Mouse (Mus musculus): Measurements from ENCODE around the gene Vps52.
A peak's percentile ranks its signal among the peaks of the same experiment; 100 is the strongest.

Gene Vps52

GRCm38 (mm10) chr17:33920282-33921097 lies 35.1 kb upstream of the Vps52 start:
- DNase-seq, result peak; percentile 85

- DNase-seq, result peak; percentile 35
Observed at GRCm38 (mm10) chr17:33921361-33921760, 34.3 kb upstream of the Vps52 start.

DNA sequence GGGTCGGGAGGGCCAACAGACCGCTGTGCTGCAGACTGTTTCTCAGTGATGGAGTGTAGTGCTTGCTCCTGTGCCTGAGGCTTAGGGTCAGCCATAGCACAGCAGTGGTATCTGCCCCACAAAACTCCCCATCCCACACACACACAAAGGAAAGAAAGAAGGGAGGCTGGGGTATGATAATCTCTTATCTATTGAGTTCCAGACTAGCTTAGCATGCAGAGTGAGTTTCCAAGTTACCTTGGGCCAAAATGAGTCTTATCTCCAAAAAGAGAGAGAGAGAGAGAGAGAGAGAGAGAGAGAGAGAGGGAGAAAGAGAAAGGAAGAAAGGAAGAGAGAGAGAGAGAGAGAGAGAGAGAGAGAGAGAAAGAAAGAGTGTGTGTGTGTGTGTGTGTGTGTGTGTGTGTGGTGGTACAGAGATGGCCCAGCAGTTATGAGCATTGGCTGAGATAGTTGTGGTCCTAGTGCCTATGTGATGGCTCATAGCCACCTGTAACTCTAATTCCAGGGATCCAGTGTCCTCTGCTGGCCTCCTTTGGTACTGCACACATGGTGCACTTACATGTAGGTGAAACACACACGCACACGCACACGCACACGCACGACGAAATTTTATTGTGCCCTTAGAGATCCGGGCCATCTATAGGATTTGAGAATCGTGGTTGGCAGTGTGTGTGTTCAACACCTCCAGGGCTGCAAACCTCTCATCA lies 30.9 kb upstream of the Vps52 start:
- peak; percentile 40 for DNase-seq

DNA sequence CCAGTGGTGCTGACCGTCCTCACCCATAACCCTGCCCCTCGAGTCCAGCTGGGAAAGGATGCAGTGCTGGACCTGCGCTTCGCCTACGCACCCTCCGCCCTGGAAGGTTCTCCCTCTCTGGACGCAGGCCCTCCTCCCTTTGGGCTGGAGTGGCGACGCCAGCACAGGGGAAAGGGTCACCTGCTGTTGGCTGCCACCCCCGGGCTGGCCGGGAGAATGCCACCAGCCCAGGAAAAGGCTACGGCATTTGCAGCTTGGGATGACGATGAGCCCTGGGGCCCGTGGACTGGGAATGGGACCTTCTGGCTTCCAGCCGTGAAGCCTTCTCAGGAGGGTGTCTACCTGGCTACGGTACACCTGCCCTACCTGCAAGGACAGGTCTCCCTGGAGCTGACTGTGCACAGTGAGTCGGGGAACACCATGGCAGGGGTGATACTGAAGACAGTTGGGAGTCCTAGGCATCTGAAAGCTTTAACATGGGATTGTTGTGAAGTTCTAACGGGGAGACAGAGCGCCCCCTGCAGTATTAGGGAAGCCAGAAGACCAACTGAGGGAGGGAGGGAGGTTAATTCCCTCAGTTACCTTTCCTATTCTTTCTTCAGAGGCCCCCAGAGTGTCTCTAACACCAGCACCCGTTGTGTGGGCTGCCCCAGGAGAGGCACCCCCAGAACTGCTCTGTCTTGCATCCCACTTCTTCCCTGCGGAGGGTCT lies 30.1 kb upstream of the Vps52 start:
- DNase-seq, result peak; percentile 51

GRCm38 (mm10) chr17:33926207-33926932 lies 29.2 kb upstream of the Vps52 start:
- peak; percentile 50 for DNase-seq

DNA sequence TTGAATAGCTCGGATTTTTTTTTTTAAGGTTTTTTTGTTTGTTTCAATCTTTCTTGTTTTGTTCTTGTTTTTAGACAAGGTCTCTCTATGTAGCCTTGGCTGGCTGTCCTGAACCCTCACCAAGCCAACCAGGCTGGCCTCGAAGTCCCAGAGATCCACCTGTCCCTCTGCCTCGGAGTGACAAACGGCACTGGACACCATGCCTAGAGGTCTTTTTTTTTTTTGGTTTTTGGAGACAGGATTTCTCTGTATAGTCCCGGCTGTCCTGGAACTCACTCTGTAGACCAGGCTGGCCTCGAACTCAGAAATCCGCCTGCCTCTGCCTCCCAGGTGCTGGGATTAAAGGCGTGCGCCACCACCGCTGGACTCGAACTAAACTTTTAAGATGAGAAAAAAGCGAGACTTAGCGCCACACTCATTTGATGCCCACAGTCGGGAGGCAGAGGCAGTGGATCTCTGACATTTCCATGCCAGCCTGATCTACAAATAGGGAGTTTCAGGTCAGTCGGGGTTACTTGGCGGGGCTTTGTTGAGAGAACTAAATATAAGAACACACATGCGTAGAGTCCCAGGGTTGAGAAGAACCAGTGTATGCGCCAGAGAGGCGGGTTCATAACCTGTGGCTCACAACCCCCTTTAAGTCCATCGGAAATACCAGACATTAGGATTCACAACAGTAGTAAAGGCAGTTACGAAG lies 27.2 kb upstream of the Vps52 start:
- peak; percentile 55 for DNase-seq

GRCm38 (mm10) chr17:33929371-33930279 lies 26.0 kb upstream of the Vps52 start, which contains the start of gene Rgl2:
Gene Rgl2, plus strand, starts transcription at chr17:33929543.
- peak; percentile 93 for DNase-seq

DNA sequence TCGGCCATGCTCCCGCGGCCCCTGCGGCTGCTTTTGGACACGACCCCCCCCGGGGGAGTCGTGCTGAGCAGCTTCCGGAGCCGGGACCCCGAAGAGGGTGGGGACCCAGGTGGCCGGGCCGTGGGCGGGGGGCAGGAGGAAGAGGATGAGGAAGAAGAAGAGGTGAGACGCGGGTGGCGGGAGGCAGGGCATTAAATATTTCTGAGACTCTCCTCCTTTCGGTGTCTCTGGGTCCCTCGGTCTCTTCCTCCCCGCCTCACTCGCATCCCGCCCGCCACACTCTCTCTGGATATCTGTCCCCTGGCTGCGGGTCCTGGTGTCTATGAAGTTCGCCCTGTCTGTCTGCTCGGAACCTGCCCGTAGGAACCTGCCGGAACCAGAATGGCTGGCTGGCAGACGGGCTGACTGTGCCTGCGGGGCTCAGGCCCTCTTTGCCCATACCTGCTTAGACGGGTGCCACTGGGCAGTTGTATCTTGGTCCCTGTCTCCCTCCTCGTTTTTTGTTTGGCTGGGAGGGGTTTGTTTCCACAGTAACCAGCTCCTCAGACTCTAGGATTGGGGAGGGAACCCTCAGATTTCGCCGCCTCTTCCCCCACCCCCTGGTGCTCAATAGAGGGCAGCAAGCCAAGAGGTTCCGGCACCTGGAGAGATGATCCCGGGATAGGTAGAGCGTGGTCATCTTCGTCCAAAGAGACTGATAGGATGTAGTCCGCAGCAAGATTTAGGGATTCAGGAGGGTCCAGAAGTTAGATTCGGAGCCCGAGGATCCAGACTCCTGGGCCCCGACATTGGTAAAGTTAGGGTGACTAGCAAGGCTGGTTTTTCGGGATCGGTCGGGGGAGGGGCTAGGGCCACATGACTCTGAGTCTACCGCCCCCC lies 25.1 kb upstream of the Vps52 start:
- peak; percentile 81 for DNase-seq

DNA sequence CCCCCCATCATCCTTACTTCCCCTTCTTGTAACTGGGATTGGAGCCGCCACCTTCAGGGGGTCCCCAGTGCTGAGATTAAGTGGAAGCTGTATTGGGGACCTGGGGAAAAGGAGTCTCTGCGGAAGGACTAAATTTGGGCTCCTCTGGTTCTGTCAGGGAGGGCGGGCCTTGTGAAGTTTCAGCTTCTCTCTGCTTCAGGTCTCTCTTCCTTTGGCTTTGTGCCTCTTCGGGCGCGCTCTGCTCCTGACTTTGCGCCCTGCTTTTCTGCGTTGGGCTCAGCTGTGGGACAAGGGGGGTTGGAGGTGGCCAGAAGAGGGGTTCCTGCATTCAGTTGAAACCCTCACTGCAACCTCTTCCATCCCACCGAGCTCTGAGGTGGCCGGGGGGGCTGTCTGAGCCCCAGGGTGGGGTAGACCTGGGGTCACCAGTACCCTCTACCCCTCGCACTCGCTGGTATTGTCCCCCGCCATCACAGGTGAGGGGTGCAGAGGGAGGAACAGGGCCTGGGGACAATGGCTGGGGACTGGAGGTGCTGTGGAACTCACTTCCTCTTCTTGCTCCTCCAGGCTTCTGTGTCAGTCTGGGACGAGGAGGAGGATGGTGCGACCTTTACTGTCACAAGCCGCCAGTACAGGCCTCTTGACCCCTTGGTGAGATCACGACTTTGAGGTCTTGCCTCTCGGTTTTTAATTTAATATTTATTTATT lies 24.3 kb upstream of the Vps52 start:
- DNase-seq, result peak; percentile 72

GRCm38 (mm10) chr17:33931947-33932346 lies 23.7 kb upstream of the Vps52 start:
- DNase-seq, result peak; percentile 60

- DNase-seq, result no peak
Observed at GRCm38 (mm10) chr17:33932448-33932847, 23.2 kb upstream of the Vps52 start.

GRCm38 (mm10) chr17:33932970-33933369 lies 22.6 kb upstream of the Vps52 start:
- no peak for DNase-seq

DNA sequence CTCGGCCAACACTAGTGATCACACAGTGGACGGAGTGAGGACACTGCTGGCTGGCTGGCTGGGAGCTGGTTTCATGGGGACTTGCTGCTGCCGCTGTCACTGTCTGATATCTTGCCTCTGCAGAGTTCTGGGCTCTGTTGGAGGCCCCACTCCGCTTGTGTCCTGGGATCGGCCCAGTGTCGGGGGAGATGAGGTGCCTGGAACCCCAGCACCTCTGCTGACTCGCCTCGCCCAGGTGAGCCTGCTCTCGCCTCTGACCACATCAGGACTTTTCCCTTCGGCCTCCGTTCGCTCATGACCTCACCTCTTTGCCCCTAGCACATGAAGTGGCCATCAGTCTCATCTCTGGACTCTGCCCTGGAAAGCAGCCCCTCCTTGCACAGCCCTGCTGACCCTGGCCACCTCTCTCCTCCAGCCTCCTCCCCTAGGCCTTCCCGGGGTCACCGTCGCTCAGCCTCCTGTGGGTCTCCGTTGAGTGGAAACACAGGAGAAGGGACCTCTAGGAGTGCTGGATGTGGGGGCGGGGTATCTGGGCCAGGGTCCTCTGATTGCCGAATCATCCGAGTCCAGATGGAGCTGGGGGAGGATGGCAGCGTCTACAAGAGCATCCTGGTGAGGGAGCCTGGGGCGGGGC lies 20.1 kb upstream of the Vps52 start:
- no peak for DNase-seq

DNA sequence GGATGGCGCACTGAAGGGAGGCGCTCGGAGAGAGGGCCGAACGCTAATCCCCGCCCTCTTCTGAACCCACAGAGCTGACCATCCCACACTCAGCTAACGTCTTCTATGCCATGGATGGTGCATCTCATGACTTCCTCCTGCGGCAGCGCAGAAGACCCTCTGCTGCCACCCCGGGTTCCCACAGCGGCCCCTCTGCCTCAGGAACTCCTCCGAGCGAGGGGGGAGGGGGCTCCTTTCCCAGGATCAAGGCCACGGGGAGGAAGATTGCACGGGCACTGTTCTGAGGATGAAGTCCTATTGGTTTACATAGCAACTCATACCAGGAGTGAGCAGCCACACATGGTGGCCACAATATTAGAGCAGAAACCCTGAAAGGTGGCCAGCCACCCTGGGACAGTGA lies 18.6 kb upstream of the Vps52 start:
- no peak for DNase-seq

GRCm38 (mm10) chr17:33938783-33939182 lies 16.8 kb upstream of the Vps52 start:
- no peak for DNase-seq

GRCm38 (mm10) chr17:33940206-33940805 lies 15.3 kb upstream of the Vps52 start, which contains the start of the genes Pfdn6 and Wdr46:
Gene Pfdn6, minus strand, starts transcription at chr17:33940343.
Gene Wdr46, plus strand, starts transcription at chr17:33940660.
- peak; percentile 87 for DNase-seq

DNA sequence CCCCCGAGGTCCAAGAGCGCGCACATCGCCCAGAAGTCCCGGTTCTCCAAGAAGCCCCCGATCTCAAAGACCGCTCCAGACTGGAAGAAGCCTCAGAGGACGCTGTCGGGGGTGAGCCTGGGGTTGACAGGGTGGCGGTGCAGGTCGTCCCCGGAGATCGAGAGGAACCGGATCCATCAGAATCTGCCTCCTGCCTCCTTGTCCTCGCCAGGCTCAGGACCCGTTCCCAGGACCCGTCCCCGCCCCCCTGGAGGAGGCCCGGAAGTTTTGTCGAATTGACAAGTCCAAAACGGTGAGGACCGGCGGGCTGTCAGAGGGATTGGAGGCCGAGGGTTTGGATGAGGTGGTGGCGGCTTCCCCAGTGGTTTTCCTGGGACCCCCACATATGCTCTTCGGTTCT lies 14.6 kb upstream of the Vps52 start:
- DNase-seq, result no peak

GRCm38 (mm10) chr17:33941381-33941780 lies 14.2 kb upstream of the Vps52 start:
- no peak for DNase-seq

Measured in cerebellum, adult 9-11 months (tissue).